Mouse (Mus musculus): ENCODE results near the gene Ahdc1. TPM values are rescaled to one million over a fixed set of nuclear protein-coding genes. Genes with fewer than 3 reads are reported as not detected.

Ahdc1 gene
- polyA plus RNA-seq, 1 experiment from 2014 or later = 2.4 TPM

DNA sequence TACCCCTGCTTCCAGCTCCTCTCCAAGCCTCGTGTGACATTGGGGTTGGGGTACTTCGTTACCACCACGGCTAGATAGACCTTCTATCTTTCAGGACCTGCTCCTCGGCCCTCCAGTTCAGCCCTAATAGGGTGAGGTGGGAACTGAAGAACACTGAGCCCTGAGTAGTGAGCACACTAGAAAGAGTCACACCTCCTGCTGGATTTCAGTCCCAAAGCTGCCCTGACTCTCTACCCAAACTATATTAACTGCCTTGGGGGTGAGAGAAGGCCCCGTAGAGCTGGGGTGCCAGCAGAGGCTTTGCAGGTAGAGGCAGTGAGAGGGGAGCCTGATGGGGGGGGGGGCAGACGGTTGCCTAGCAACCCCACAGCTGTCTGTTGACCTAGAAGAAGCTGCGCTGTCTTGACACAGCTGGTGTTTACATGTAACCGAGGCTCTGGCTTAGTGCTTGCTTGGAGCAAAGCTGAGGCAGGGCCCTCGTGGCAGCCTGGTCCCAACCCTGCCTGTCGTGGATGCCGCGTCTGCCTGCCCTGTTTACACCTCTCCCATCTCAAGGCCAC, 74.8 kb downstream of the Ahdc1 start:
- Histone ChIP-seq H3K9ac (ENCODE audit: low read depth, low read length) (no peak overlapping the region), H3K27ac (ENCODE audit: low read depth, low read length) (peak overlapping the region; percentile 74), H3K4me1 (replicated peaks; ENCODE audit: control insufficient read depth, insufficient read depth, low read length) (peaks cover 22% of the 10 kb centered on the region), H3K9me3 (ENCODE audit: control insufficient read depth) (no peaks in the 10 kb centered on the region), H3K4me3 (ENCODE audit: low read depth, low read length) (peak overlapping the region; percentile 40; the same call in 1 of the 2 replicates), H3K4me2 (replicated peaks; ENCODE audit: low read depth) (peak overlapping the region; percentile 87), H3K36me3 (ENCODE audit: control insufficient read depth, insufficient read depth) (no peaks in the 10 kb centered on the region), H3K27me3 (replicated peaks; ENCODE audit: control insufficient read depth, insufficient read depth, low read length) (no peaks in the 10 kb centered on the region)
- no peak for TF ChIP-seq CTCF (IDR thresholded peaks at IDR 0.05; ENCODE audit: low read depth)
- no peak for ATAC-seq
- WGBS = 19% methylated on average over 12 of the region's 12 CpGs

DNA sequence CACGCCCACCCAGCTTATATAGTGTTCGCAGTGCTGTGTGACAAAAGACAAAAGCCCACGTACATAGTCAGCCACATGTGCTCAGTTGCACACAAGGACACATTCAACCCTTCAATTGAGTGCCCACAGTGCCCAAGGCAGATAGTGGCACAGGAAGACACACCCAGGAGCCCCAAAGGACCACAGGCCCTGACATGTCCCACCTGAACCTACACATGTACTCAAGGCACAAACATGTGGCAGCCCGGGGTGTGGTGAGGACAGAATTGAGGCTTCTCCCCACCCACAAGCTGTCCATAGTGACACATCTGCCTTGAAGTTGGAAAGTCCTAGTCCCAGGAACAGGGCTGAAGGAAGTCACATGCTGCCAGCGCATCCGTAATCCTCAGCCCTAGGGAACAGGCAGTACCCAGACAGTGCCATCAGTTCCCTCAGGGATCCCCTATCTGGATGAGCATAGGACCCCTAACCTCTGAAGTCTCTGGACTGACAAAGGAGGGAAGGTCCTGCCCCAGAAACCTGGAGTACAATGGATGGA, 76.2 kb downstream of the Ahdc1 start:
- no peak overlapping the region for H3K9ac ChIP-seq (ENCODE audit: low read depth, low read length)
- no peaks in the 10 kb centered on the region for H3K36me3 ChIP-seq (ENCODE audit: control insufficient read depth, insufficient read depth)
- no peaks in the 10 kb centered on the region for H3K27me3 ChIP-seq (replicated peaks; ENCODE audit: control insufficient read depth, insufficient read depth, low read length)
- peak overlapping the region; percentile 17; the same call in 1 of the 2 replicates for H3K4me2 ChIP-seq (replicated peaks; ENCODE audit: low read depth)
- no peak for TF ChIP-seq CTCF (IDR thresholded peaks at IDR 0.05; ENCODE audit: low read depth)
- ATAC-seq = no peak
- H3K9me3 ChIP-seq (ENCODE audit: control insufficient read depth) = no peaks in the 10 kb centered on the region
- no peak overlapping the region for H3K4me3 ChIP-seq (ENCODE audit: low read depth, low read length)
- peak overlapping the region; percentile 60 for H3K27ac ChIP-seq (ENCODE audit: low read depth, low read length)
- WGBS = 79% methylated on average over 6 of the region's 6 CpGs
- H3K4me1 ChIP-seq (replicated peaks; ENCODE audit: control insufficient read depth, insufficient read depth, low read length) = peaks cover 25% of the 10 kb centered on the region

DNA sequence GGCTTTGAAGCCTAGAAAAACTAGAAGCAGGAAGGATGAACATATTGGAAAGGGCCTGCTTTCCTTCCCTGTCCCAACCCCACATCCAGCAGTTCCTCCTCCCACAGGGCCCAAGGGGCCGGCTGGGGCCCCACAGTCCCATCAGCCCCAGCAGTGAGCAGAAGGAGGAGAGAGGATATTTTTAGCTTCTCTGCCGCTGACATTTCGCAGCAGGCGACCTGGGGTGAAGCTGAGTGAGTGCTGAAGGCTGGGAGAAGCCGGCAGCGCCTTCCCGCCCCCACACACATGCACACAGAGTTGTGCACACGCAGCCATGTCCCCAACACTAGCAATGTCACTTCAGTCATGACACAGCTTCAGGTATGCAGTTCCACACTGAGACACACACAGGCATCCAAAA, 76.8 kb downstream of the Ahdc1 start:
- Histone ChIP-seq H3K4me2 (replicated peaks; ENCODE audit: low read depth) (peak overlapping the region; percentile 17; the same call in 1 of the 2 replicates), H3K4me3 (ENCODE audit: low read depth, low read length) (no peak overlapping the region), H3K9me3 (ENCODE audit: control insufficient read depth) (no peaks in the 10 kb centered on the region), H3K4me1 (replicated peaks; ENCODE audit: control insufficient read depth, insufficient read depth, low read length) (peaks cover 27% of the 10 kb centered on the region), H3K27me3 (replicated peaks; ENCODE audit: control insufficient read depth, insufficient read depth, low read length) (no peaks in the 10 kb centered on the region), H3K9ac (ENCODE audit: low read depth, low read length) (no peak overlapping the region), H3K27ac (ENCODE audit: low read depth, low read length) (peak overlapping the region; percentile 60), H3K36me3 (ENCODE audit: control insufficient read depth, insufficient read depth) (no peaks in the 10 kb centered on the region)
- 26% methylated on average over 8 of the region's 8 CpGs for WGBS
- no peak for ATAC-seq
- TF ChIP-seq CTCF (IDR thresholded peaks at IDR 0.05; ENCODE audit: low read depth) = no peak

DNA sequence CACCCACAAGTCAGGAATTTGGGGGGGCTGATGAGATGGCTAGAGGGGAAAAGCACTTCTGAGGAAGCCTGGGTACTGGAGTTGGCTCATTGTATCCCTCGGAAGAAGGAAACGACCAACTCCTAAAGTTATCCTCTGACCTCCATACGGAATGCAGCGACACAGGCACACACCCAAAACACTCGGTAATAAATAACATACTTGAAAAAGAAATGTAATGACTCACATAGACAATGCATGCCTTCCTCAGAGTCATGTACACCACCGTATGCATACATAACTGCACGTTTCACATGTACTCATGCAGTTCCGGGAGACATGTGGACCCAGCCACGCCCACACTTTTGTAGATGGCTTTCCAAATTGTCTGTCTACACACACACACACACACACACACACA, 78.3 kb downstream of the Ahdc1 start:
- Histone ChIP-seq H3K27ac (ENCODE audit: low read depth, low read length) (no peak overlapping the region), H3K36me3 (ENCODE audit: control insufficient read depth, insufficient read depth) (no peaks in the 10 kb centered on the region), H3K9ac (ENCODE audit: low read depth, low read length) (no peak overlapping the region), H3K4me1 (replicated peaks; ENCODE audit: control insufficient read depth, insufficient read depth, low read length) (peaks cover 26% of the 10 kb centered on the region), H3K27me3 (replicated peaks; ENCODE audit: control insufficient read depth, insufficient read depth, low read length) (no peaks in the 10 kb centered on the region), H3K4me2 (replicated peaks; ENCODE audit: low read depth) (no peak overlapping the region), H3K9me3 (ENCODE audit: control insufficient read depth) (no peaks in the 10 kb centered on the region), H3K4me3 (ENCODE audit: low read depth, low read length) (no peak overlapping the region)
- no peak for TF ChIP-seq CTCF (IDR thresholded peaks at IDR 0.05; ENCODE audit: low read depth)
- 37% methylated on average over 9 of the region's 9 CpGs for WGBS
- ATAC-seq = no peak

DNA sequence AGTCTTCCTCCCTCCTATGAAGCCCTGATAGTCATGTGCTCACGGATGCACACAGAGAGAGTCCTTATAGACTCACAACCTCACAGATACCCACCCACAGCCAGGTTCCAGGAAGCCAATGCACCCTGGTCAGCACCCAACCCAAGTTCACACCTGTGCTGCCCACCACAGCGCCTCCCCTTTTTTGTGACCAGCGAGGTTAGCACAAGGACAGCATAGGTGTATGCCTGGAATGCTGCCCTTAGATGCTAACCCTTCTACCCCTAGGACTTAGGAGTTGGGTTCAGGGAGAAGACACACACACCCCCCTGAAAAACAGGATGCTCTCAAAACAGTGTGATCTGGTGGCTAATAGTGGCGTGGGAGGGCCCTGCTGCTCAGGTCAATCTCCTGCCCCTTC, 78.7 kb downstream of the Ahdc1 start:
- Histone ChIP-seq H3K36me3 (ENCODE audit: control insufficient read depth, insufficient read depth) (no peaks in the 10 kb centered on the region), H3K4me3 (ENCODE audit: low read depth, low read length) (no peak overlapping the region), H3K9ac (ENCODE audit: low read depth, low read length) (no peak overlapping the region), H3K4me2 (replicated peaks; ENCODE audit: low read depth) (no peak overlapping the region), H3K27me3 (replicated peaks; ENCODE audit: control insufficient read depth, insufficient read depth, low read length) (no peaks in the 10 kb centered on the region), H3K27ac (ENCODE audit: low read depth, low read length) (peak overlapping the region; percentile 66; the same call in 1 of the 2 replicates), H3K4me1 (replicated peaks; ENCODE audit: control insufficient read depth, insufficient read depth, low read length) (peaks cover 25% of the 10 kb centered on the region), H3K9me3 (ENCODE audit: control insufficient read depth) (no peaks in the 10 kb centered on the region)
- TF ChIP-seq CTCF (IDR thresholded peaks at IDR 0.05; ENCODE audit: low read depth) = no peak
- no peak for ATAC-seq
- 75% methylated on average over 4 of the region's 4 CpGs for WGBS

DNA sequence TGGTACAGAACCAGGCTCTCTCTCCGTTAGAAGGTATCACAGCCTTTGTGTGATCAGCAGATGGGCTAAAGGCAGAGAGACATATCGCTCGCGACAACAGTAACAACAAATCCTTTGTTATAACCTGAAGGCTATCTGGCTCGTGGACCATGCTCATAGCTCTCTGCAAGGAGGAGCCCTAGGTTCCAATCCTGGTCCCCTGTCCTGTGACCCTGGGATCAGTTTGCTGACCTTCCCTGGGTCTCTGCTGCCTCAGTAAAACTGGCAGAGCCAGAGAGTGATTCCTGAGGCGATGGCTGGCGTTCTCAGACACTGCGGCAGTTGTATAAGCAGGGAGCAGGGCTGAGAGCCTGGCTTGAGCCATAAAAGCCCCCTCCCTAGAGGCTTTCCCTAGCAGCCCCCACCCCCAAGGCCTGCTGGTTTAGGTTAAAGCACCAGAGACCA, 79.2 kb downstream of the Ahdc1 start:
- Histone ChIP-seq H3K27ac (ENCODE audit: low read depth, low read length) (peak overlapping the region; percentile 66), H3K9me3 (ENCODE audit: control insufficient read depth) (no peaks in the 10 kb centered on the region), H3K27me3 (replicated peaks; ENCODE audit: control insufficient read depth, insufficient read depth, low read length) (no peaks in the 10 kb centered on the region), H3K4me1 (replicated peaks; ENCODE audit: control insufficient read depth, insufficient read depth, low read length) (peaks cover 27% of the 10 kb centered on the region), H3K9ac (ENCODE audit: low read depth, low read length) (no peak overlapping the region; the same call in 1 of the 2 replicates), H3K4me2 (replicated peaks; ENCODE audit: low read depth) (no peak overlapping the region), H3K36me3 (ENCODE audit: control insufficient read depth, insufficient read depth) (no peaks in the 10 kb centered on the region), H3K4me3 (ENCODE audit: low read depth, low read length) (no peak overlapping the region)
- no peak for ATAC-seq
- WGBS = 54% methylated on average over 8 of the region's 8 CpGs
- no peak for TF ChIP-seq CTCF (IDR thresholded peaks at IDR 0.05; ENCODE audit: low read depth)

Measured in intestine, postnatal 0 days (tissue).